Mouse (Mus musculus) CH12.LX (cell line): ENCODE results near the gene Cntnap3. TPM values are rescaled to one million over a fixed set of nuclear protein-coding genes. Genes with fewer than 3 reads are reported as not detected.

Experiments used
- DNase-seq: peaks from one replicate; pipeline ENCODE4 v3.0.0-alpha.2; 2013; ENCODE audit errors: extremely low read depth
- H3K27ac ChIP-seq: 2 replicates; pipeline ENCODE4 v1.5.1; 2012; ENCODE audit warnings: low read depth, mild to moderate bottlenecking, control low read depth, moderate library complexity; ENCODE audit not compliant: insufficient read depth
- H3K27me3 ChIP-seq: replicated peaks from 2 replicates; pipeline ENCODE3; 2012; ENCODE audit warnings: inconsistent platforms
- H3K36me3 ChIP-seq, 2 experiments: replicated peaks in 1 of 2; 2 replicates each; pipeline versions ENCODE3 to v1.6.1; 2012; ENCODE audit warnings: inconsistent platforms in 1 of 2, low read length in 1 of 2, mild to moderate bottlenecking in 1 of 2, mixed read lengths in 1 of 2, moderate library complexity in 1 of 2; ENCODE audit not compliant: control insufficient read depth in 1 of 2, insufficient read depth in 1 of 2
- H3K4me1 ChIP-seq, 2 experiments: 2 replicates each; pipeline ENCODE4 v1.6.1; 2012; ENCODE audit warnings: inconsistent platforms in 1 of 2, moderate library complexity in 1 of 2; ENCODE audit not compliant: insufficient read depth in 2 of 2, control insufficient read depth in 1 of 2
- H3K4me2 ChIP-seq: 2 replicates; pipeline ENCODE4 v1.6.1; 2012; ENCODE audit warnings: low read depth, mild to moderate bottlenecking, control low read depth; ENCODE audit not compliant: poor library complexity, insufficient read depth, severe bottlenecking
- H3K4me3 ChIP-seq, 3 experiments: fragments of 150-350 bp in 1 of 3; sonication (generic) in 1 of 3; replicated peaks in 1 of 3; 2 replicates each; pipeline versions ENCODE3 to v1.5.1; 2011 to 2012; ENCODE audit warnings: low read depth in 2 of 3, low read length in 2 of 3, mild to moderate bottlenecking in 2 of 3, moderate library complexity in 2 of 3, control low read depth in 1 of 3, improper control_type of control experiment in 1 of 3, inconsistent platforms in 1 of 3, mixed read lengths in 1 of 3; ENCODE audit not compliant: poor library complexity in 1 of 3
- H3K79me2 ChIP-seq: replicated peaks from 2 replicates; pipeline ENCODE4 v1.6.1; 2012; ENCODE audit warnings: mild to moderate bottlenecking, moderate library complexity; ENCODE audit not compliant: control insufficient read depth, poor library complexity, insufficient read depth, severe bottlenecking; ENCODE audit errors: extremely low read depth
- H3K9ac ChIP-seq: 2 replicates; pipeline ENCODE4 v1.6.1; 2012; ENCODE audit warnings: low read depth, mild to moderate bottlenecking, control low read depth, moderate library complexity; ENCODE audit not compliant: insufficient read depth
- H3K9me3 ChIP-seq: replicated peaks from 2 replicates; pipeline ENCODE3; 2012; ENCODE audit warnings: low read length, inconsistent platforms, mixed read lengths
- BHLHE40 ChIP-seq: IDR thresholded peaks from 2 replicates; pipeline ENCODE4 v1.6.1; 2011; ENCODE audit warnings: mild to moderate bottlenecking, low read depth, low read length, improper control_type of control experiment
- CTCF ChIP-seq, 2 experiments: IDR thresholded peaks in 1 of 2; conservative IDR thresholded peaks in 1 of 2; 2 replicates each; pipeline ENCODE4 v1.5.1; 2011 to 2012; ENCODE audit warnings: low read depth in 2 of 2, low read length in 2 of 2, improper control_type of control experiment in 1 of 2, inconsistent platforms in 1 of 2, mild to moderate bottlenecking in 1 of 2, moderate library complexity in 1 of 2
- E2F4 ChIP-seq: IDR thresholded peaks from 2 replicates; pipeline ENCODE4 v1.6.1; 2011; ENCODE audit warnings: low read depth, low read length, improper control_type of control experiment; ENCODE audit not compliant: insufficient replicate concordance
- ELF1 ChIP-seq: IDR thresholded peaks from 2 replicates; pipeline ENCODE4 v1.6.1; 2014; ENCODE audit warnings: low read depth, mild to moderate bottlenecking, inconsistent platforms, low read length, improper control_type of control experiment
- GABPA ChIP-seq: IDR thresholded peaks from 2 replicates; pipeline ENCODE4 v1.6.1; 2012; ENCODE audit warnings: low read depth, low read length, improper control_type of control experiment, inconsistent platforms; ENCODE audit not compliant: insufficient replicate concordance
- JUN ChIP-seq: IDR thresholded peaks from 2 replicates; pipeline ENCODE4 v1.6.1; 2011; ENCODE audit warnings: low read depth, mild to moderate bottlenecking, low read length, improper control_type of control experiment, moderate library complexity; ENCODE audit not compliant: insufficient read depth
- MAX ChIP-seq: IDR thresholded peaks from 2 replicates; pipeline ENCODE4 v1.6.1; 2011; ENCODE audit warnings: low read length, improper control_type of control experiment
- MAZ ChIP-seq: IDR thresholded peaks from 2 replicates; pipeline ENCODE4 v1.6.1; 2012; ENCODE audit warnings: low read depth, mild to moderate bottlenecking, inconsistent platforms, low read length, improper control_type of control experiment, moderate library complexity
- MYC ChIP-seq: IDR thresholded peaks from 2 replicates; pipeline ENCODE4 v1.6.1; 2011; ENCODE audit warnings: low read depth, mild to moderate bottlenecking, improper control_type of control experiment, low read length
- NELFE ChIP-seq: IDR thresholded peaks from 2 replicates; pipeline ENCODE4 v1.6.1; 2011; ENCODE audit warnings: low read depth, low read length, improper control_type of control experiment
- NRF1 ChIP-seq: IDR thresholded peaks from 2 replicates; pipeline ENCODE4 v1.6.1; 2014; ENCODE audit warnings: low read depth, mild to moderate bottlenecking, inconsistent platforms, low read length, improper control_type of control experiment, moderate library complexity
- POLR2AphosphoS2 ChIP-seq: IDR thresholded peaks from 2 replicates; pipeline ENCODE4 v1.6.1; 2011; ENCODE audit warnings: low read depth, low read length, improper control_type of control experiment
- RAD21 ChIP-seq: IDR thresholded peaks from 2 replicates; pipeline ENCODE4 v1.6.1; 2011; ENCODE audit warnings: low read depth, mild to moderate bottlenecking, low read length, improper control_type of control experiment, moderate library complexity
- TBP ChIP-seq: conservative IDR thresholded peaks from 2 replicates; pipeline ENCODE4 v1.6.1; 2011; ENCODE audit warnings: low read depth, low read length, improper control_type of control experiment
- TCF12 ChIP-seq: IDR thresholded peaks from 2 replicates; pipeline ENCODE4 v1.6.1; 2014; ENCODE audit warnings: low read depth, mild to moderate bottlenecking, inconsistent platforms, low read length, improper control_type of control experiment
- USF2 ChIP-seq: conservative IDR thresholded peaks from 2 replicates; pipeline ENCODE4 v1.6.1; 2011; ENCODE audit warnings: low read depth, low read length, improper control_type of control experiment
- ZKSCAN1 ChIP-seq: IDR thresholded peaks from 2 replicates; pipeline ENCODE4 v1.6.1; 2012; ENCODE audit warnings: low read depth, inconsistent platforms, low read length, improper control_type of control experiment, borderline replicate concordance
- ZNF384 ChIP-seq: IDR thresholded peaks from 2 replicates; pipeline ENCODE4 v1.6.1; 2012; ENCODE audit warnings: low read depth, low read length, improper control_type of control experiment, inconsistent platforms
- dilution Hi-C: fragments of 300-500 bp; cut with MboI; formaldehyde crosslinking; loops from 2 replicates; pipeline ENCODE4 v1.14.3; 2020; ENCODE audit warnings: low sequenced_read_pairs; ENCODE audit not compliant: extremely low pct_unique_long_range_greater_than_20kb, extremely low pct_ligation_motif_present
- in situ Hi-C: fragments of 300-500 bp; cut with MboI; formaldehyde crosslinking; loops from 3 replicates; pipeline ENCODE4 v1.14.3; 2019; ENCODE audit warnings: low sequenced_read_pairs, low pct_ligation_motif_present, low pct_unique_long_range_greater_than_20kb, mixed read lengths
- polyA plus RNA-seq: library from polyadenylated mRNA; unstranded; fragments of >175 nt; gene quantifications from 2 replicates; pipeline ENCODE4 v1.2.1, GENCODE M21; 2012; ENCODE audit warnings: low read depth; ENCODE audit not compliant: insufficient read length
- total RNA-seq, 2 experiments: library from RNA; depleted of rRNA; stranded (reverse); fragments of 300-350 nt in 1 of 2; fragments of >200 nt in 1 of 2; gene quantifications; 2 replicates each; pipeline ENCODE4 v1.2.3; 2012 to 2014

The Cntnap3 gene
- total and polyA plus RNA-seq, 3 experiments: not detected

- Histone ChIP-seq H3K79me2 (no peaks in the 10 kb centered on the region), H3K27ac (no peak overlapping the region), H3K9ac (no peak overlapping the region), H3K9me3 (no peaks in the 10 kb centered on the region), H3K27me3 (no peaks in the 10 kb centered on the region), H3K4me1 (no peaks in the 10 kb centered on the region; a peak in 1 of 4 replicates), H3K4me3 (no peak overlapping the region), H3K36me3 (no peaks in the 10 kb centered on the region), H3K4me2 (no peak overlapping the region)
- no peak for DNase-seq
- in situ Hi-C loops (no loop called here), dilution Hi-C loops (no loop called here)
- TF ChIP-seq POLR2AphosphoS2 (no peak), ELF1 (no peak), JUN (no peak), MAX (no peak), TBP (no peak), RAD21 (no peak), ZNF384 (no peak), GABPA (no peak), CTCF (conservative IDR thresholded peaks at IDR 0.05 in 1 of 2, IDR thresholded peaks at IDR 0.05 in 1 of 2; ENCODE audit: low read depth in 2 of 2, low read length in 2 of 2) (no peak), ZKSCAN1 (no peak), E2F4 (no peak), TCF12 (no peak), BHLHE40 (no peak), MAZ (no peak), MYC (no peak), NELFE (no peak), NRF1 (no peak), USF2 (no peak)
Measured at GRCm38 (mm10) chr13:64716791-64717190, 187.0 kb downstream of the Cntnap3 start.

GRCm38 (mm10) chr13:64692463-64692862, 211.3 kb downstream of the Cntnap3 start:
- H3K4me2 ChIP-seq: no peak overlapping the region

More at GRCm38 (mm10) chr13:64692463-64692862, 211.3 kb downstream of the Cntnap3 start:
- no peak for TF ChIP-seq TCF12
- Histone ChIP-seq H3K27ac (no peak overlapping the region), H3K4me1 (peaks cover 0 to 3% of the 10 kb centered on the region in 2 experiments; a peak in 1 of 4 replicates), H3K4me3 (no peak overlapping the region), H3K79me2 (no peaks in the 10 kb centered on the region), H3K9me3 (no peaks in the 10 kb centered on the region), H3K36me3 (no peaks in the 10 kb centered on the region), H3K9ac (no peak overlapping the region), H3K27me3 (no peaks in the 10 kb centered on the region)
- dilution Hi-C loops: no loop called here
- peak; percentile 12 for DNase-seq
- in situ Hi-C loops: no loop called here

Other genes with a start within 250 kb of the Cntnap3 start
- not detected in 2 replicates for gene Spata31, start 13.5 kb upstream of the Cntnap3 start, total RNA-seq (2012; rRNA removed)
- not detected in 2 replicates for gene Spata31, start 13.5 kb upstream of the Cntnap3 start, total RNA-seq (2014; rRNA removed)
- not detected in 2 replicates for gene Spata31, start 13.5 kb upstream of the Cntnap3 start, polyA plus RNA-seq
- gene Spata31d1c, start 129.1 kb upstream of the Cntnap3 start, total RNA-seq (2012; rRNA removed): not detected in 2 replicates
- not detected in 2 replicates for gene Spata31d1c, start 129.1 kb upstream of the Cntnap3 start, total RNA-seq (2014; rRNA removed)
- gene Spata31d1c, start 129.1 kb upstream of the Cntnap3 start, polyA plus RNA-seq: not detected in 2 replicates
- not detected in 2 replicates for gene Prss47, start 148.8 kb upstream of the Cntnap3 start, total RNA-seq (2012; rRNA removed)
- not detected in 2 replicates for gene Prss47, start 148.8 kb upstream of the Cntnap3 start, total RNA-seq (2014; rRNA removed)
- not detected in 2 replicates for gene Prss47, start 148.8 kb upstream of the Cntnap3 start, polyA plus RNA-seq
- 26.1 and 28.0 TPM in 2 replicates for gene Mfsd14b, start 209.0 kb upstream of the Cntnap3 start, total RNA-seq (2012; rRNA removed)
- 51.5 and 54.3 TPM in 2 replicates for gene Mfsd14b, start 209.0 kb upstream of the Cntnap3 start, total RNA-seq (2014; rRNA removed)
- gene Mfsd14b, start 209.0 kb upstream of the Cntnap3 start, polyA plus RNA-seq: 20.1 and 25.5 TPM in 2 replicates
- gene Olfr465-ps1, start 234.1 kb upstream of the Cntnap3 start, total RNA-seq (2012; rRNA removed): not detected in 2 replicates
- gene Olfr465-ps1, start 234.1 kb upstream of the Cntnap3 start, total RNA-seq (2014; rRNA removed): not detected in 2 replicates
- not detected in 2 replicates for gene Olfr465-ps1, start 234.1 kb upstream of the Cntnap3 start, polyA plus RNA-seq
- gene Olfr466, start 246.3 kb upstream of the Cntnap3 start, total RNA-seq (2012; rRNA removed): not detected in 2 replicates
- not detected in 2 replicates for gene Olfr466, start 246.3 kb upstream of the Cntnap3 start, total RNA-seq (2014; rRNA removed)
- gene Olfr466, start 246.3 kb upstream of the Cntnap3 start, polyA plus RNA-seq: not detected in 2 replicates